Mouse (Mus musculus) liver, adult 2 months (tissue): ENCODE data around the gene Fscn2.

Experiments
- CTCF ChIP-seq: fragments of 200-500 bp; IDR thresholded peaks from 2 replicates; pipeline ENCODE4 v1.5.1; 2011; ENCODE audit warnings: low read depth, low read length, control low read depth
- POLR2A ChIP-seq: fragments of 200-500 bp; IDR thresholded peaks from 2 replicates; pipeline ENCODE4 v1.6.1; 2011; ENCODE audit warnings: low read length, control low read depth; ENCODE audit not compliant: insufficient read depth; ENCODE audit errors: extremely low read depth

DNA sequence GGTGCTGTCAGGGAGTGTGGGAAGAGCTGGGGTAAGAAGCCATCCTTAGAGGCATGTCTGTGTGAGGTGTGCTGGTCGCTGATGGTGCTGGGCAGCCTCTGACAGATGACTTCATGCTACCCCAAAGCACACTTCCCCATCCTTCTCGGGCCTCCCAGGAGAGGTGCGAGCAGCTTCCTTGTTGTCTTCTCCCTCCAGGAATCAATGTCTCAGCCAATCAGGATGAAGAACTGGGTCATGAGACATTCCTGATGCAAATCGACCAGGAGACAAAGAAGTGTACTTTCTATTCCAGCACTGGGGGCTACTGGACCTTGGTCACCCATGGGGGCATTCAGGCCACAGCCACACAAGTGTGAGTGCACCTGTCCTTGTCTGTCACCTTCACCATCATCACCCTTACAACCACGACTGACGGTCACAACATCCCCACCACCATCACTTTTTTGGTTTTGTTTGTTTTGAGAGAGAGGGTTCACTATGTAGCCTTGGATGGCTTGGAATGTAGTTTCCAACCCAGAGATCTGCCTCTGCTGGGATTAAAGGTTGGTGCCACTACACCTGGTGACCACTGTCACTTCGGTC, 5.2 kb downstream of the Fscn2 start:
- TF ChIP-seq CTCF (no peak), POLR2A (no peak)
